Mouse (Mus musculus) heart, postnatal 10 days (tissue): ENCODE results near the gene Use1. TPM values are rescaled to one million over a fixed set of nuclear protein-coding genes. Genes with fewer than 3 reads are reported as not detected.

Experiments
- DNase-seq, 2 experiments: peaks; one replicate each; pipeline ENCODE4 v3.0.0; 2021
- intact Hi-C: fragments of 180-260 bp; cut with DNase I; formaldehyde crosslinking; loops from one replicate; pipeline ENCODE4 v1.15.1; 2025
- total RNA-seq, 2 experiments: library from RNA; stranded (reverse); gene quantifications; 2 replicates each; pipeline ENCODE4 v1.2.3; 2021

Gene Use1
- total RNA-seq, 2 experiments from 2014 or later, result 110 to 116 TPM

DNA sequence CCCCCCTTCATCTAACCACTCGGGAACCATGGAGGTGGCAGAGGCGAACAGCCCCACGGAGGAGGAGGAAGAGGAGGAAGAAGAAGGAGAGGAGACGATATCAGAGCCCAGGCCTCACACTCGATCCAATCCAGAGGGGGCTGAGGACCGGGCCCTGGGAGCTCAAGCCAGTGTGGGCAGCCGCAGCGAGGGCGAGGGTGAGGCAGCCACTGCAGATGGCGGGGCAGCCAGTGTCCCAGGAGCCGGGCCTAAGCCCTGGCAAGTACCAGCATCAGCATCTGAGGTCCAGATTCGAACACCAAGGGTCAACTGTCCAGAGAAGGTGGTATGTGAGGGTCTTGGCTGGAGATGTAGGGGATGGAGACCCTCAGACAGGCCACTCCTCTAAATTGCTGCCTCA lies 31.1 kb downstream of the Use1 start:
- intact Hi-C loops, result no loop called here
- DNase-seq, result no peak

DNA sequence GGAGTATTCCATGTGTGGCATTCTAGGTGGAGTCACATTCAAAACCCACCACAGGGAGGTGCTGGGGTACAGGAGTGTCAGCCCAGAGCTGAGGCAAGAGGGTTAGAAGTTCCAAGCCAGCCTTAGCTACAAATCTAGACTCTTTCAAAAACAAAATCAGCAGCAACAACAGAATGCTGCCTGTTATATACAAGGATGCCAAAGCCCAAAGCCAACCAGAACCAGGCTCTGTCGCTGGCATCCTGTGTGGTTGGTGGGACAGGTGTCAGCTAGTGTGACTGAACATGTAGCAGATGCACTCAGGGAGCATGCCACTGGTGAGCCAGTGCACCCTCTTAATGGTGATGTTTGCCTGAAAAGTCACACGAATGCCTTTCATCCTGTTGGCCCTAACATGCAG lies 34.2 kb downstream of the Use1 start:
- intact Hi-C loops, result no loop called here
- no peak for DNase-seq

DNA sequence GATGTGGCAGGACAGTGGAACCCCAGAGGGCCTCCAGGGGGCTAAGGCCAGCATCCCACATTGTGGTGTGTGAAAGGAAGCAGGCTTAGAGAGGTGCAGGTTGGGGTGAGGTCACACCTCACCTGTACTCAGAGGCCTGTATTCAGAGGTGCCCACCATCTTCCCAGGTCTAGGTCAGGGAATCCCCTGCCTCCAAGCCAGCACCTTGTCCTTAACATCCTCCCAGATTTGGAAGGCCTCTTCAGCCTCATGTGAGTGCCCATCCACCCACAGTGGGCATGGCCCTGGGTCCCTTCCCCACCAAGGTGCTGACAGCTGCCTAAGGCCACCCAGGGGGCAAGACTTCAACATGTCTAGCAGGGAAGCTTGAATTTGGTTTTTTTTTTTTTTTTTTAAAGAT lies 34.8 kb downstream of the Use1 start:
- DNase-seq, result no peak
- intact Hi-C loops, result no loop called here

DNA sequence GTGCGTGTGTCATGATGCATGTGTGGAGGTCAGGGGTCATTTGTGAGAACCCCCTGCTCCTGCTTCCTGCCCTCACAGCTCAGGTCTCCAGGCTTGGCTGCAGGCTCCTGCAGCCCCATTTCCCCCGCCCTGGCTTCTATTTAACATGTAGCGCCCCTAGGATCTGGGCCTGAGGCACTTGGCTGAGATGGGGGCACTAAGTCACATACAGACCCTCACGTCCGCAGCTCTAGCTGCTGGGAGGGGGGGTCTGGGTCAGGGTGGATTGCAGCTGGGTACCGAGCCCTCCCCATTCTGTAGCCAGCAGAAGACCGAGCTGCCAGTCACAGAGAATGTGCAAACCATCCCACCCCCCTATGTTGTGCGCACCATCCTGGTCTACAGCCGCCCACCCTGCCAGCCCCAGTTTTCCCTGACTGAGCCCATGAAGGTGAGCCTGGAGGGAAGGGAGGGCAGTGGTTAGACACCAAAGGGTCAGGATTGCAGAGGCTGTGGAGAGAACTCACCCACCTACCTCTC lies 35.9 kb downstream of the Use1 start:
- no peak for DNase-seq
- intact Hi-C loops, result no loop called here

DNA sequence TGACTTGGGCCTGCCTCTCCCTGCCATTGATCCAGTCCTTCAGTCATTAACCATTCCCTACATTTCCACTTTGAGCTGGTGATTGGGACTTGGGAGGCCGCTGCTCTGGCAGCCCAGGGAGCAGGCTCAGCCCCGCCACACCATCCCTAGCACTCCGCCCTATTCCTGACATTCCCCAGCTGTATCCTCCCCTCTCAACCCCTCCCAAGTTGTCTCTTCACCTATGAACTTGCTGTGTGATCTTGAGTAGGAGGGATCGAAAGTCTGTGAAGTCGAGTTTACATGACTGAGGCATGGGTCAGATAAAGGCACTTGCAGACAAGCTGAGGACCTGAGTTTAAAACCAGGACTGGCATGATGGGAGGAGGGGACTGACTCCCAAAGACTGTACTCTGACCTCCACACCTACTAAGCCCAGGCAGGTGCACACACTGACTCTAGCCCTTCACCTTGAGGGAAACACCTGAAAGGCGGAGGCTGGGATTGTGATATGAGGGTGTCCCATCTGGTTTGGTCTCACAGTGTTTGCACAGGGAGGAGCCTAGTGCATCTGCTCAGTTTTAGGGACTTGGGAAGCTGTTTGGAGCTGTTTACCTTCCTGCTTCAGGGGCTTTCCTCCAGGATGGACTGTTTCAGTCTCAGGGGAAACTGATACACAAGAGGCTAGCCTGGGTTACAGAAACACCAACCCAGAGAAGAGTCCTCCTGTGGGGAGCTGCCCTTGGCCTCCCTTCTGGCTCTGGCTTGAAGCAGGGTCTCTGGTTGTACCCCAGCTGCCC lies 36.6 kb downstream of the Use1 start:
- no peak for DNase-seq
- intact Hi-C loops, result no loop called here

DNA sequence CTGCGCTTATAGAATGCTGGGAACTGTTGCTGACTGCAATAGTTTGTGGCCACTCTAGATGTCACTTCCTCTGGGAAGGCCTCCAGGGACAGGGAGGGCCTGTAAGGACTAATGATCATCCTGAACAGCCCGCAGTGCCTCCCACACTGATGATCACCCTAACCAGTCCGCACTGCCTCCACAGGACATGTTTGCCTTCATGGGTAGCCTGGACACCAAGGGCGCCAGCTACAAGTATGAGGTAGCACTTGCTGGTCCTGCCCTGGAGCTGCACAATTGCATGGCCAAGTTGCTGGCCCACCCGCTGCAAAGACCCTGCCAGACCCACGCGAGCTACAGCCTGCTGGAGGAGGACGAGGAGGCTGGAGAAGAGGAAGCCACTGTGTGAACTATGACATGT lies 37.4 kb downstream of the Use1 start:
- no peak for DNase-seq
- intact Hi-C loops, result no loop called here

DNA sequence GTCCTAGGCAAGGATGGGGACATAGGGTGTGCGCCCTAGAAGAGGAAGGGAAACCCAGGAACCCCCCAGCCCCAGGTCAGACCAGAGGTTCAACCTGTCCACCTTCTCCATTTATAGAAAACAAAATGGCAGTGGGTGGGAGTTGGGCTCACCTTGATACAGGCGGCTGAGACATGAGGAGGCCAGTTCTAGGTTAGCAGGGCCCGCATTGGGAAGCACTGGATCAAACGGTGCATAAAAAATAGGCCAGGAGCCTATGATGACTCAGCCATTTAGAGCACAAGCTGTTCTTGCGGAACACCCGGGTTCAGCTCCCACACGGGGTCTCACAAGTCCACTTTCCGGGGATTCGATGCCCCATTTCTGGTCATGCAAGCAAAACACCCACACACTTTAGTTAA lies 38.3 kb downstream of the Use1 start:
- DNase-seq, result no peak
- intact Hi-C loops, result loop anchor here (5.0 kb wide), 3 partner anchors 33 to 178 kb away; partner anchors contain the start of genes Haus8, Myo9b and Ocel1

DNA sequence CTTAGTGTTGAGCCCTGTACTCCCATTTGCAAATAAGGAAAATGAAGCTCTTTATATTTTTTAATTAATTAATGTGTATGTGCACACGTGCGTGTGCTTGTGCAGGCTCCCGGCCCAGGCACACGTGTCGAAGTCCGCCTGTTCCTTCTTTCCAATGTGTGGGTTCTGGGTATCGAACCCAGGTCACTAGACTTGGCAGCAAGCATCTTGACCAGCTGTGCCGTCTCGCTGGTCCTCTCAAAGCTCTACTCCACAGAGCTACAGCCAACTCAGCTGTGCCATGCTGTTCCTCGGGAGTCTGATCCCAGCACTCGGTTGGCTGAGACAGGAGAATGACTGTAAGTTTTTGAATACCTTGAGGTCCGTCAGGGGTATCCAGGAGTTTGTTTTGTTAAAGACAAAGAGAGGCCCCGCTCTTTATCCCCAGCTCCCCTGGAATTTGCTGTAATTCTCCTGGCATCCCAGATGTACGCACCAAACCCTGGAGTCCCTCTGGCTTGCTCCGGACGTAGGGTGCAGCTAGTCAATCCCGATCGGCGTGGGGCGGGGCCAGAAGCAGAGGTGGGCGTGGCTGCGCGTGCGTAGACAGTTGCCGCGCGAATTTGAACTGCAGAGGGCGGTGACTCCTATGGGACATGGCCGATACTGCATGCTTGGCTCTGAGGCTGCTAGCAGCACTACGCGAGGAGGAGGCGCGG lies 38.9 kb downstream of the Use1 start, which contains the start of gene Ankle1:
Ankle1 (plus strand) TSS at position 610 of the 698 bp plus-strand sequence.
- DNase-seq, result peak; percentile 97 to 99
- intact Hi-C loops, result loop anchor here (1.0 to 5.0 kb wide), 4 partner anchors 33 to 178 kb away; partner anchors contain the start of genes Haus8, Myo9b and Ocel1

DNA sequence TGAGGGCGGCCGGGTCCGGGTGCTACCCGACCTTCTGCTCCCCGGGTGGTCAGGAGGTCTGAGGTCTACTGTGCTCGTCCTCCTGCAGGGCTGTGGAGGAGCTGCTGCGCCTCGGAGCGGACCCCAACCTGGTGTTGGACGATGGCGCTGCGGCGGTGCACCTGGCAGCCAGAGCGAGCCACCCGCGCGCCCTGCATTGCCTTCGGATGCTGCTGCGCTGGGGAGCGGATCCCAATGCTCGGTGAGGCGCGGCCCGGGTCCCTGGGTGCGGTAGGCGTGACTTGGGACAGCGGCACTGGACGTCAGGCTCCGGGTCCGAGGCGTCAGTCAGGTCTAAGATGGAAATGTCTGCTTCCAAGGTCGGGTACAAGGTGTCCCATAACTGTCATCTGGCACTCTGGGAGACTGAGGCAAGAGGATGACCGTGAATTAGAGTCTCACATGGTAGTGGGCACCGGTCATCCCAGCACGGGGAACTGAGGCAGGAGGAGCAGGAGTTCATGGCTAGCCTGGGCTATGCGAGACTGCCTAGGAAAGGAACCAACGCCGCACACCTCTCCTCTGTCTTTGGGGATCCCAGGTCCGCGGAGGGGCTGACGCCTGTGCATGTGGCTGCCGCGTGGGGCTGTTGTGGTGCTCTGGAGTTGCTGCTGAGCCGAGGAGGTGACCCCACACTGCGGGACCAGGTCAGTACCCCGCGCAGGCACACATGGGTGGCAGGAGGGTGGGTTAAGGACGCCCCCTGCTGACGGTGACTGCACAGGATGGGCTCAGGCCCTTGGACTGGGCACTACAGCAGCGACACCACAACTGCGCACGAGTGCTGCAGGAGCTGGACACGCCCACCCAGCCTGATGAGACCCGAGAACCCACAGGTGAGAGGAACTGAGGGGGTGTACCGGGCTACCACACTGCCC lies 39.7 kb downstream of the Use1 start:
- DNase-seq, result peak; percentile 65 to 75
- intact Hi-C loops, result loop anchor here (1.0 to 5.0 kb wide), 4 partner anchors 34 to 179 kb away; partner anchors contain the start of genes Haus8, Myo9b and Ocel1

DNA sequence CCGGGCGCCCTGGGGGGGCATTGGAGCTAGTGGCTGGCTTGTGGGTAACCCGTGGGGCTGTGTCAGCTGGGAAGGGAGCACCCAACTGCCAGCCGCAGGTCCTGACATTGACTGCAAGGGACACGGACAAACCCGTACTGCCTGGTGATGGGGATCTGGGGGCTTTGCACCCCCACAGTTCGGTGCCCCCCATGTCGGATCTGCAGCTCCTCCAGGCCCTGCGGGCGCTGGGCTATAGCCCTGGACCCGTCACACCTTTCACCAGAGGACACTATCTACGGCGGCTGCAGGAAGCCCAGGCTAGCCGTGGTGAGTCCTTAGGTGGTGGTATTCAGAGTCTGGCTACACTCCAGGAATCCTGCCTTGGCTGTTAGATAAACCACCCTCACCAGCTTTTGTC lies 40.8 kb downstream of the Use1 start:
- DNase-seq, result no peak
- intact Hi-C loops, result loop anchor here (5.0 kb wide), 3 partner anchors 35 to 180 kb away; partner anchors contain the start of genes Haus8, Myo9b and Ocel1

DNA sequence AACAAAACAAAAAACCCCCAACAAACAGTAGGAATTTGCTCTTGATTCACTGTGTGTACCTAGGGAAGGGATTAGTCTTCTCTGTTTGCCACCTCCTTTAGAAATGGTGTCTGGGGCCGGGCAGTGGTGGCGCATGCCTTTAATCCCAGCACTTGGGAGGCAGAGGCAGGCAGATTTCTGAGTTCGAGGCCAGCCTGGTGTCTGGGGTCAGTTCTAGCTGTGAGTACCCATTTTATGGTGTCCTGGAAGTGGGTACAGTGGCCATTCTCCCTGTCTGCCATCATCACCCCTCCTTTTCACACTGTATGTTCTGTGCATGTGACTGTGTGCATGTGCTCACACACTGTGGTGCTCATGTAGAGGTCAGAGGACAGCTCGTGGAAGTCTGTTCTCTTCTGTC lies 41.6 kb downstream of the Use1 start:
- intact Hi-C loops, result loop anchor here (5.0 kb wide), 3 partner anchors 36 to 181 kb away; partner anchors contain the start of genes Haus8, Myo9b and Ocel1

DNA sequence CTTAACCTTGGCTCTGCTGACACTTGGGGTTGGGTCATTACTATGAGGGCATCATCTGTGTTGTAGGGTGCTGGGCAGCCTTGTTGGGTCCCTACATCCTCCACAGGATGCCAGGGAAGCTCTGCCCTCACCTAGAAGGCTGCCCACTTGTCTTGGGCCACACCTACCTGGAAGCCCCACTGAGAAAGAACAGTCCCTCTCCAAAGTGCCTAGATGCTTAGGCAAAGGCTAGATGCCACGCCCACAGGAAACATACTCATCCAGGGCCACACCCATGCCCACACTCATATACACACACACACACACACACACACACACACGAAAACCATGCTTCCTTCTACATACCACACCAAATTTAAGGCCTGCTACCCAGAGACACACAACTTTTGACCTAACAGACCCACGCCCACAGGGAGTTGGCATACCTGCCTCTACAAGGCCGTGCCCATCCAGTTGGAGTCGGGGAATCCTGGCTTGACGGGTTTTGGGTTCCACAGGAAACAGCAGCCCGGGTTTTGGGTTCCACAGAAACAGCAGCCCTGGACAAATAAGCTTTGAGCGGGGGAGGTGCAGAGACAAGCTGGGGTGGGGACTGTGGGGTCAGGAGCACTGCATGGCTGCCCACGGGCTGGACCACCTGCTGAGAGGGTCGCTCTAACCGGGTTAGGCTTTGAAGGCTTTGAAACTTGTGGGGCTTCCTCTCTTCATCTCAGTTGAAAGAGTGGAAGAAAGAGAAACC lies 45.1 kb downstream of the Use1 start:
- intact Hi-C loops, result loop anchor here (5.0 kb wide), 1 partner anchor 1116 kb away; no protein-coding TSS in a partner anchor
- no peak for DNase-seq

More for the DNA sequence above, 41.6 kb downstream of the Use1 start:
- DNase-seq, result no peak

Other genes with a start within 250 kb of the Use1 start
- gene Myo9b, start 94.1 kb upstream of the Use1 start, total RNA-seq, result 10 to 100 TPM; 41.0 to 43.5 TPM
- gene Haus8, start 93.9 kb upstream of the Use1 start, total RNA-seq, result 10 to 100 TPM; 38.9 to 52.7 TPM
- gene Ocel1, start 4.5 kb downstream of the Use1 start, total RNA-seq, result 10 to 100 TPM; 10.8 to 11.3 TPM
- gene Nr2f6, start 15.1 kb downstream of the Use1 start, total RNA-seq, result 10 to 100 TPM; 57.8 to 60.1 TPM
- 10 to 100 TPM; 38.0 to 42.7 TPM for gene Ushbp1, start 29.0 kb downstream of the Use1 start, total RNA-seq
- gene Babam1, start 30.0 kb downstream of the Use1 start, total RNA-seq, result 10 to 100 TPM; 65.1 to 65.7 TPM
- gene Ankle1, start 39.2 kb downstream of the Use1 start, total RNA-seq, result 1 to 10 TPM; 2.8 to 3.4 TPM
- 10 to 100 TPM; 31.7 to 34.6 TPM for gene Abhd8, start 96.8 kb downstream of the Use1 start, total RNA-seq
- 100 to 1,000 TPM; 103 to 116 TPM for gene Mrpl34, start 98.1 kb downstream of the Use1 start, total RNA-seq
- gene Dda1, start 102.4 kb downstream of the Use1 start, total RNA-seq, result 10 to 100 TPM; 37.8 to 39.1 TPM
- gene Ano8, start 119.1 kb downstream of the Use1 start, total RNA-seq, result 10 to 100 TPM; 14.6 to 15.3 TPM
- 10 to 100 TPM; 19.7 to 22.1 TPM for gene Gtpbp3, start 121.3 kb downstream of the Use1 start, total RNA-seq
- gene Plvap, start 144.9 kb downstream of the Use1 start, total RNA-seq, result 10 to 100 TPM; 21.8 to 22.0 TPM
- under 1 TPM in 1 of 2 experiments, not detected in 1; 0.17 TPM for gene Ccdc194, start 158.9 kb downstream of the Use1 start, total RNA-seq
- gene Bst2, start 170.6 kb downstream of the Use1 start, total RNA-seq, result 10 to 100 TPM; 13.0 to 13.5 TPM
- 10 to 100 TPM; 30.2 to 32.5 TPM for gene Mvb12a, start 176.1 kb downstream of the Use1 start, total RNA-seq
- under 1 TPM in 1 of 2 experiments, not detected in 1; 0.27 TPM for gene Tmem221, start 192.0 kb downstream of the Use1 start, total RNA-seq
- gene Nxnl1, start 199.8 kb downstream of the Use1 start, total RNA-seq, result under 1 TPM in 1 of 2 experiments, not detected in 1; 0.12 TPM
- gene Slc27a1, start 202.0 kb downstream of the Use1 start, total RNA-seq, result 100 to 1,000 TPM; 118 to 120 TPM
- gene Pgls, start 225.3 kb downstream of the Use1 start, total RNA-seq, result 10 to 100 TPM; 78.8 to 87.3 TPM
- gene Fam129c, start 230.8 kb downstream of the Use1 start, total RNA-seq, result 1 to 10 TPM in 1 of 2 experiments, under 1 TPM in 1; 0.81 to 1.3 TPM
- gene Colgalt1, start 244.2 kb downstream of the Use1 start, total RNA-seq, result 10 to 100 TPM; 46.3 to 54.9 TPM